Mouse (Mus musculus) kidney, postnatal 10 days (tissue): ENCODE measurements around the gene Ascc2.
"Not testable (repeated sequence)": the region's sequence is repeated elsewhere in the genome, so short reads cannot be mapped to it uniquely, and the experiment has no call there.

Experiments
- DNase-seq: peaks from one replicate; pipeline ENCODE4 v3.0.0; 2021; ENCODE audit warnings: mixed read lengths

Gene Ascc2

DNA sequence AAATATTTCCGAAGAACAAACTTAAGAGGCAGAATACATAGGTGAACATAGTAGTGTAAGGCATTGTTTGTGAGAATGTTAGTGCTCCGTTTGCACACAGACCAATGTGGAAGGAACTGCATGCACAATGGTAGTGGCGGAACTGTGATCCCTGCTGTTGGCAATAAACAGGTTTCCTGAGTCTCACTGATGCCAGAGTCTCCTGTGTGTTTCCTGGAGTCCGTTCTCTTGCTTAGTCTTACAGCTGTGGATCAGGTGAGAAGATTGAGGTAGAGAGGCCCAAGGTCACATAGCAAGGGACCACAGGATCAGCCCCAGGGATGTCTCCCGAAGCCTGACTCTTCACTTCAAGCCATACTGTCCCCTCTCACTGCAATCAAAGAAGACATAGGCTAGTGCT is 48.0 kb downstream of the Ascc2 start:
- DNase-seq = no peak

DNA sequence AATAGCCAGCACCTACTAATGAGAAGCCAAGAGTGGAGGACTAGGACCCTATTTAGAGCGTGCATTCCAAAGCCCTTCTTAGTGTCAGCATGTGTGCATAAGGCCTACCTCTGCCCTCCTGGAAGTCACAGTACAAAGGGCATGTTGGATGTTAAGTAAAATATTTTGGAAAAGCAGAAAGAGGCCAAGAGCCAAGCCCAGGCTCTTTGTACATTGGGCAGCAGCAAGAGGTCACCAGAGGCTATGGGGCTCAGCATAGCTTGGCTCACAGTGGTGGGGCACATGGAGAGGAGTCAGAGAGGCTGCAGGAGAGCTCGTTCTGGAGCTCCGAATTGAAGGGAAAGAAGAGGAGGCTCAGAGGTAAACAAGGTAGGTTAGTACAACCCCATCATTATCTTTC is 49.5 kb downstream of the Ascc2 start:
- no peak for DNase-seq

DNA sequence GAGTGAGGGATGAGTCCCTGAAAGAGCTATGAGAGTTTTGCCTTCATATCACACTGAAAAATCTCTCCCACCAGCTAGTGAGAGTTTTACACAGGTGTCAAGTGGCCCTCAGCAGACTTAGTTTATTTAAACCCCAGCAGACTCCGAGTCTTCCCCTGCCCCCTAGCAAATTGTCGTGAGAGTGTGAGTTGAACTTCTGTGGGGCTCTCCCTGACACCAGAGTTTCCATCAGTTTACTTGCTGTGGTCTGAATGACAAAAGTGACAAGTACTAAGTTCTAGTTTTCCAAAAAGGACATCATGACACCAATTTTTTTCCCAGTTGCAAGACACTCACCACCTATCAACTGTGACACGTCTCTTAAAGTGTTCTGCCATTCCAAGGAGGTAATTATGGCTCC is 50.3 kb downstream of the Ascc2 start:
- no peak for DNase-seq

DNA sequence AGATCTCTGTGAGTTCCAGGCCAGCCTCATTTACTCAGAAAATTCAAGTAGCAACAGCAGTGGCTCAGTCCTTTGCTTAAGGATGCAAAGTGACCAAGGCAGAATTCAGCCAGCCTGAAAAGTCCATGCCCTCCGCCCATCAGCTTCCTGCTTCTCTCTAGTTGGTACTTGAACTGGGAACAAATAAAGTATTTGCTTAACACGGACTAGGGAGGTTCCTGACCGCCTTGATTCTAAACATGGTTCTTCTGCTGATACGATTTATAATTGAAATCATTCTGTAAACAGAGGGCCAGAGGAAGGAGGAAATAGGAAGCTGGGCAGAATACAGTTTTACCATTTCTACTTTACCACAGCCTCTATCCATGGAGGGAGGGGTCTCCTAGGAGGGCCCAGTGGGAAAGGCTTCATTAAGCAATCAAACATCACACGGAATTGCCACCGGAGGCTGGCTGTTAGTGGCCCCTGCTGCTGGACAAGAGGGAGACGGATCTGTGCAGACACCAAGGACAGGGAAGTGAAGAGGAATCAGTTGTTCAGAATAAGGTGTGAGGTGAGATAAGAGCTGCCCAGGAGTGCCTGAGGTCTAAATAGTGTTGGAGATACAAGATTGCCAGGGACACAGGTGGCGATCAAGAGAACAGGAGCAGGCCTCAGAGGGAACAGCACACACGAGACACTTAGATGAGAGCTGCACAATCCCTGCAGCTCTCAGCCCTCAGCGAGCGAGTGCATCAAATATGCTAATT is 51.3 kb downstream of the Ascc2 start:
- no peak for DNase-seq

DNA sequence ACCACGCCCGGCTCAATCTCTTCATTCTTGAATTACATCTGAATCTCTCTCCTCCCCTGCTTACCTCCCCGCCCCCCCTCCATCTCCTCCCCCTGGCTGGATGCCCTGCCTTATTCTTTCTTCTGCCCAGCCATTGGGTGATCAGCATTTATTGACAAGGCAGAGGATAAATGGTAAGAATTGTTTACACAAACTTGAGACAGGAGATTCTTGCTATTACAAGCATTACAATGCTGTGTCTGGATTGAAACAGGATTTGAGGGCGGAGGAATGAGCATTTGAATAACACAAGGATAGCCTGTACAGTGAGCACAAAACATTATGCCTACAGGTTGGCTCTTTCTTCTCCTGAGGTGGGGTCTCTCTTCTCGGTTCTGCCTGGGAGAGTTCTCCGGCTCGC is 52.8 kb downstream of the Ascc2 start:
- DNase-seq = no peak

DNA sequence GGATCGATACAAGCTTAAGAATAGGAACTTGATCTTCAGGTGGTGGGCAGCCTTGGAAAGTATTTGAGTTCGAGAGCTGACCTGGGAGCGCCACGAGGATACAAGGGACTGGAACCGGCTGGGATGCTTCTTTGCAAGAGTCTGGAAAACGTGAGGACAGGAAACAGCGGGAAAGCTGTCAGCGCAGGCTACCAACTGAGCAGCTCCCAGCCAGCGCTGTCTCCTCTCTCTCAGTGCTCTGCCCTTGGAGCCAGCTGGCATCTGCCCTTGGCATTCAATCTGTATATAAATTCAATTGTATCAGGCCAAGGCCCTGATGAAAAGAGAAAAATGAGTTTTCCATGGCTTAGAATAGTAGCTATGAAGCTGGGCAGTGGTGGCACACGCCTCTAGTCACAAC is 53.7 kb downstream of the Ascc2 start:
- DNase-seq = no peak

DNA sequence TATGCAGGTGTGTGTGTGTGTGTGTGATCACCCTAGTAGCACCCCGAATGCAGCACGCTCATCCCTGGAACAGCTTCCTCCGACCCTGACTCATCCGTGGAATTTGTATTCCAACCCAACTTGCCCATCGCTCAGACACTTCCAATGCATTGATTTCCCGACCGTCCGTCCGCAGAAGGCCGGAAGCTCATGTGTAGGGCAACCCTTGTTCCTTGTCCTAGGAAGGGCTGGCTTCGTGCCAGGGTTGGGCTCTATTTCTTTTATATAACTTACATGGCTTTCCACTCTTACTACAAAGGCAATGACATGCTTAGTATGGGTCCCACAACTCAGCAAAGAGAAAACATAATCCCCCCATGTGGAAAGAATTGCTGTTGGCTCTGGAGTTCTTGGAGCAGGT is 54.6 kb downstream of the Ascc2 start:
- peak; percentile 31 for DNase-seq

DNA sequence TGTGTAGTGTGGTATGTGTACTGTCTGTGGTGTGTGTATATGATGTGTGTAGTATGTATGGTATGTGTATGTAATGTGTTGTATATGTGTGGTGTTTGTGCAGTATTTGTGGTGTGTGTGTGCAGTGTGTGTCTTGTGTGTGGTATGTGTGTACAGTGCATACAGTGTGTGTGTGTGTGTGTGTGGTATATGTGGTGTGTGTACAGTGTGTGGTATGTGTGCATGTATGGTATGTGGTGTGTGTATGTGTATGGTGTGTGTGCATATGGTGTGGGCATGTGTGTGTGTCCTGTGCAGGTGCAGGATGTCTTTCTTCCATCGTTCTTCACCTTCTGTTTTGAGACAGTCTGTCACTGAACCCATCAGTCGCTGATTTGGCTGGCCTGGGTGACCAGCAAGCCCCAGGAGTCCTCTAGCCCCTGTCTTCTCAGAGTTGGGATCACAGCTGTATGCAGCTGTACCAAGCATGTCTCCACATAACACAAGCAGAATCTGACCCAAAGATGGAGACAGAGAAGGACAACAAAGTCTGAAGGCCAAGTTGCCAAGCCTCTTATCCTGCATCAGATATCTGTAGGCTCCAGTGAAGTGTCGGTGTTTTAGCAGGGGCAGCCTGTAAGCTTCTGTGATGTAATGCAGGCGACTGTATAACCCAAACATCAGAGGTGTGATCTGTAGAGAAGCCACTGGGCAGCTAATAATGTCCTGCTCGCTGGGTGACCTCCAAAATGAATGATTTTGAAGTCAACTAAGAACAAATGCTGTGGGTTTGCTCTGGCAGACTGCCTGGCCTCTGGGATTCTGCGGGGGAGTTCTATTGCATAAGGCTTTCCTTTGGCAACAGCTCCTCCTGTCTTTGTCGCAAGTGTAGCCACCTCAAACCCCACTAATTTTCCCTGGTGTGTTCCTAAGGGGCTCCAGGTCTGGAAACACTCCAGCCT is 59.8 kb downstream of the Ascc2 start:
- peak; percentile 86 for DNase-seq

DNA sequence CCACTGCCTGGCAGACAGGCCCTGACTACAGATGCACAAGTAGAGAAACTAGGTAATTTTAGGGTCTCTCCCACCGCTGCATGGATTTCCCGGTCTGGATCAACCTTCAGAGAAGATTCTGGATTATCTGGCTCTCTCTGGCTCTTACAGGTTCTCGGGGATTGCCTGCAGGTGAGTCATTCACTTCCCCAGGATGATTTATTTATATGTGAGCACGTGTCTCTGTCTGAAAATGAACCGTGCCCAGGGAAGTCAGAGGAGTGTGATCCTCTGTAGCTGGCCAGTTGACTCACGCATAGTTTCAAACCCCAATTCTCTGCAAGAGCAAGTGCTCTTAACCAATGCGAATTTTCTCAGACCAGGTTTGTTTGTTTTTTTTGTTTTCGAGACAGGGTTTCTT is 63.2 kb downstream of the Ascc2 start:
- no peak for DNase-seq

DNA sequence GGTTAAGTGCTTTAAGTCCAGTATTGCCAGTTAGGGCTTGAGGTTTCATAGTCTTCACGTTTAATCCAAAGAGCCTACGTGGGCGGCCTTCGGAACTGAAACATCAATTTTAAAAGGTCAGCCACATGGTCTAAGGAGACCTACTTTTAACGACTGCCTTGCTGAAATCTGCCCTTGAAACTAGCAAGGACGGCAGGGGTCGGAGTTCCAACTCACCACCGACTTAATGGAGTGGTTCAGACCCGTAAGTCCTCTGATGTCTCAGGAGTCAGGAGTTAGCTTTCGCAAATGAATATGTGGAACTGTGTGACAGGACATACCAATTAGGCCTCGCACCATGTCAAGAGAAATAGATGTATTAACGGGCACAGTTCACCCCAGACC is 66.1 kb downstream of the Ascc2 start:
- no peak for DNase-seq

DNA sequence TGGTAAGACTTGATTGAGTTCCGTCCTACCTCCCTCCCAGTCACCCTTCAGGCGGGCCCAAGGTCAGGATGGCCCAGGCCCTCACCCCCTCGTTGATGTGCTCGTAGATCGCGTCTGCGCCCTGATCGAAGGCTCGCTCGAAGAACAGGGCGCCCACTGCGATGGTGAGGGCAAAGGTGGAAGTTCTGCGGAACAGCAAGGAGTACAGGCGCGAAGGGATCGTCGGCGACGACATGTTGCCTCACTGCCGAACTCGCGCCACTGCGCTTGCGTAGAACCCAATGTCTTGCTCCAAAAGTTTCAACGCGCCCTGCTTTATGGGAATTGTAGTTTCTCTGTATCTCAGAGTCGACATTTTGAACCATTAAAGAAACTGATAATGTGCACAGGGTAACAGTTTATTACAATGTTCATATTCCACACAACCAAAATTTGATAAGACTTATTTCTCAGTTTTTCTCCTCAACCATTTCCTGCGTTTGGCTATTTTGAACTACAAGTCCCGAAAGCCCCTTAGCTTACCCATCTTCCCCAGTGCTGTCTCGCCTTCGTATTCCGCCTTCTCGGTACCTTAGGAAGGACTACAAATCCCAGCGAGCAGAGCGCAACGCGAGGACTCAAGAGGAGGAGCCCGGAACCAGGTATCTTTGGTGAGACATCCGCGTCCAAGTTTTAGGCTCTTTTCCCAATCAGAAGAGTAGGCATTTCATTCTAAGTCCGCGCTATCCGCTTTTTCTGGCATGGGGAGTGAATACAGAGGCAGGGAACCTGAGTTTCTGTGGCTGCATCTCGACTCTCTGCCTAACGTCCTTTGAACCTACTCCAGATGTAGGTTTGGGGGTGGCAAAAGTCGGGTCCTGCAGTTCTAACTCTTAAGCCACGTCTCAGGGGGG is 66.8 kb downstream of the Ascc2 start, which contains the start of the genes Uqcr10 and Zmat5:
Uqcr10 (minus strand) TSS at position 271 of the 893 bp plus-strand sequence.
Zmat5 (plus strand) TSS at position 607 of the 893 bp plus-strand sequence.
- peak; percentile 96 for DNase-seq

DNA sequence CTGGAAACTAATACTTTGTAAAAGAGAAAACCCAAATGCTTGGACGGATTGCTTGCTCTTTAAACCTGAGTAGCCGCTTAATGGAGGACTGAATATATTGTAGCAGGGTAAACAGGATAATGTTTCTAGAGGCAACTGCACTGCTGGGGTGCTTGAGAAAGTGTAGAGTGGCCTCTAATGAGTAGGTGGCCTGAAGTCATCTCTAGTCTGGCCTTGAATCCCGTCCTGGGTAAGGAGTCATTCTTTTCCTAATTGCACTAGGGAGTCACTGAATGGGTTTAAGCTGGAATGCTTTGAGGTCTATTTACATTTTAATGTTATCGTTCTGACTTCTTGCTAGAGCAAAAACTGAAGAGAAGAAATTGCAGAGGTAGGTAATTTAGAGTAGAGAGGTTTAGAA is 67.6 kb downstream of the Ascc2 start:
- no peak for DNase-seq

DNA sequence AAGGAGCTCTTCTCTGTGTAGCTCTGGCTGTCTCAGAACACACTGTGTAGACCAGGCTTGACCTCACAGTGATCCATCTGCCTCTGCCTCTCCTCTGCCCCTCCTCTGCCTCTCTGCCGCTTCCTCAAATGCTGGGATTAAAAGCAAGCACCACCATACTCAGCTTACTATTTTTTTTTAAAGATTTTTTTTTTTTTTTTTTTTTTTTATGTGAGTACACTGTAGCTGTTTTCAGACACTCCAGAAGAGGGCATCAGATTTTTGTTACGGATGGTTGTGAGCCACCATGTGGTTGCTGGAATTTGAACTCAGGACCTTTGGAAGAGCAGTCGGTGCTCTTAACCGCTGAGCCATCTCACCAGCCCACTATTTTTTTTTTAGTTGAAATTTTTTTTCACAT is 72.6 kb downstream of the Ascc2 start:
- not testable (repeated sequence) for DNase-seq

DNA sequence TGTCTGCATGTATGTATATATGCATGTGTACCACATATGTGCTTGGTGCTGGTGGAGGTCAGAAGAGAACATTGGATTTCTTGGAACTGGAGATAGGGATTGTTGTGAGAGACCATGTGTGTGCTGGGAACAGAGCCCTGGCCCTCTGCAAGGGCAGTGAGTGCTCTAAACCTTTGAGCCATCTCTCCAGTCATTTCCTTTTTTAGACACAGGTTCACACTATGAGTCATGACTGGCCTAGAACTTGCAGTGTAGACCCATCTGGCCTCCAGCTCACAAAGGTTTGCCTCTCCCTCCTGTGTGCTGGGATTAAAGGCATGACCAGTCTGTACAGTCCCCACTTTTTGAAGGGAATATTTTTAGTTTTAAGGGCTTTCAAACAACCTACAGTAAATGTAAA is 75.3 kb downstream of the Ascc2 start:
- DNase-seq = no peak

DNA sequence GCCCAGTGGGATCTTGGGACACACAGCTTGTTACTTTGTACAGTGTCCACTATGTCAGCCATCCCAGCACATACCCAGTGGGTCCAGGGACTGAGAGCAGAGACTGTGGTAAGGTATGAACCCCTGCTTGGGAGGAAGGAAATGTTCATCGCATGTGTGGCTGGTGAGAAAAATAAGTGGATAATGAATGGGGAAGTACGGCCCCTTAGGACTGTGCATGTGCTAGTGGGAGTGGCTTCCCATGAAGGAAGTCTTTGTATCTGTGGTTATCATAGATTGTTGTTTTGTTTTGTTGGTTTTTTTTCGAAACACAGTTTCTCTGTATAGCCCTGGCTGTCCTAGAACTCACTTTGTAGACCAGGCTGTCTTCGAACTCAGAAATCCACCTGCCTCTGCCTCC is 77.2 kb downstream of the Ascc2 start:
- no peak for DNase-seq

DNA sequence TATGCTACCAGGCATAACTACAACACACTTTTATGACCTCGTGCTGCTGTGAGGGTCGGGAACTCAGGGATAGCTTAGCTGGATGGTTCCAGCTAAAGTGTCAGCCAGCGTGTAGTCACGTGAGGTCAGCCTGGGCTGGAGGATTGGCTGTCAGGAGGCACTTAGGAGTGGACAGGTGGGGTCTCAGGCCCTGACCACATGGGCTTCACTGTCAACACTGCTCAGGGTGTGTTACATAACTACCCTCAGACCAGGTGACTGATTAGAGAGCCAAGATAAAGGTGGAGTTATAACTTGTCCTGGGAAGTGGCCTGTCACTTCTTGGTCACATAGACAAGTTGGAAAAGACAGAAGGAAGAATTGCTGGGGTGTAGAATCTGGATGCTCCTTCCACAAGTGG is 78.0 kb downstream of the Ascc2 start:
- no peak for DNase-seq

DNA sequence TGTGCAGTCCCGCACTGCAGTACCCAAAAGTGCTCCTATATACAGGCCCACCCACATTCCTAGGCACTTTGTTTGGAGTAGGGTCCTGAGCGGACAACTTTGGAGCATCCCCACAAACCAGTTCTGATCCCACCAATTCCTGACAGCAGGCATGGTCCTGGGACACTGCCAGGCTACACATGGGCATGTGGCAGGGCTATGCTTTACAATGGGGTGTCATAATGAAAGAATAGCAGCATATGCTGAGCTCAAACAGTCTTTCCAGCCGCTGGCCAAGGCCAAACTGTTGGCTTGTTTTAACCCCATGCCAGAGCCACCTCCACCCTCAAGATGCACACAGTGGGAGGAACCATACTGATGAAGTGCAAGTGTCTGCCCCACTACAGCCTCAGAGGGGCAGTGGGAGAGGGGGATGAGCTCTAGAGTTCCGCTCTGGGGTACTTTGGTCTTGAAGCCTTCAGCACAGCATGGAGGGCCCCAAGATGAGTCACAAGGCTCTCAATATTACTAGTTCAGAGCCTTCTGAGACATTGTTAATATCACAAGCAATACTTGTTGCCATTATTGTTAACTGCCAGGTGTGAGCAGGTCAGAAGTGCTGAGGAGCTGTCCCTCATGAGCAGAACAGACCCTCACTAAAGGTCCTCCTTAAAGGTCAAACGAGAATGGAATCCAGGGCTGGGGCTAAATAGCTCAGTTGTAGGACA is 79.1 kb downstream of the Ascc2 start:
- no peak for DNase-seq

DNA sequence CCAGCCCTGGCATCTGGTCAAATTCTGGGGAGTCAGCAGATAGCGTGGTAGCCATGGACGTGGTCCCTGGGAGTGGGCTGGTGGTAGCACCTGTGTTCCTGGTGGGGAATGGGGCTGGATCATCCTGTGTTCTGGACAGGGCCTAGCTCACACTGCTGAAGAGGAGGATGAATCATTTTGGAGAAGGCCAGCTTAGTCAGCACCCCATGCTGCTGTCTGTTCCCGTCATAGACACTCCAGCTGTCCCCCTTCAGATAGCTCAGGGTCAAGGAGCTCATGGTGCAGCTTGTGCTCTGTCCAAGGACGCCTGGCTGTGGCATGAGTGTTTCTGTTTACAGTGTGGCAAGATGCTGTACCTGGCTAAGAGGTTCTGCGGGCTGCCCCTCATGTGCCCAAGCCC is 81.0 kb downstream of the Ascc2 start:
- DNase-seq = no peak

DNA sequence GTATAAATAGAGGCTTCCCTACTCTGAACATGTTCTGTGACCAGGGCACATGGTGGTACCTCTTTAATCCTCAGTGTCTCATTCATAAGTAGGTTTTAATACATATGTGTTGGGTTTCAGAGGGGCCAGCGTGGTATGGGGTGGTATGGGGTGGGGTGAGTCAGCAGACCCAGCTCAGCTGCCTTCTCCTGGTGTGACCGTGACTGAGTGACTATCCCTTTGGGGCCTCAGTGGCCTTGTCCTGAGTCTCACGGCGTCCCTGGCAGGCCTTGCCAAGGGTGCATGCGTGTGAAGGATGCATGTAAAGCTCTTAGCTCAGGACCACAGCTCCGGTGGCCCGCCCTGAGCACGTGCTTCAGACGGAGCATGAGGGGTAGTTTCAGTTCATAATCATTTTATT is 82.4 kb downstream of the Ascc2 start:
- no peak for DNase-seq

DNA sequence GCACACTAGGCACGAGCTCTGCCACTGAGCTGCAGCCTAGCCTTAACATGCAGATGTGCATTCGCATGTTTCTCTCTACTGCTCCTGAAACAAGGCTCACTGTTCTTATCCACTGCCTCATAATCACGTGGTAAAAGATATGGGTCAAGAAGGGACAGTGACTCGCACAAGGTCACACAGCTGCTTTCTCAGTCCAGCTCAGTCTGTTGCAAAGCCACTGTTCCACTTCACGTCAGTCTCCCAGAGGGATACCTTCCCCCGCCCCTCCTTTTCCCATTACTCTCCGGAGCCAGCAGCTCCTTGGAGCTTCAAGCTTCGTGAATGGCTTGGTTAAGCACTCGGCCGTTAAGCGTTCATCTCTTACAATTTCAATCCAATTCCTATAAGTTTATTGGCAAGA is 82.8 kb downstream of the Ascc2 start:
- DNase-seq = no peak

DNA sequence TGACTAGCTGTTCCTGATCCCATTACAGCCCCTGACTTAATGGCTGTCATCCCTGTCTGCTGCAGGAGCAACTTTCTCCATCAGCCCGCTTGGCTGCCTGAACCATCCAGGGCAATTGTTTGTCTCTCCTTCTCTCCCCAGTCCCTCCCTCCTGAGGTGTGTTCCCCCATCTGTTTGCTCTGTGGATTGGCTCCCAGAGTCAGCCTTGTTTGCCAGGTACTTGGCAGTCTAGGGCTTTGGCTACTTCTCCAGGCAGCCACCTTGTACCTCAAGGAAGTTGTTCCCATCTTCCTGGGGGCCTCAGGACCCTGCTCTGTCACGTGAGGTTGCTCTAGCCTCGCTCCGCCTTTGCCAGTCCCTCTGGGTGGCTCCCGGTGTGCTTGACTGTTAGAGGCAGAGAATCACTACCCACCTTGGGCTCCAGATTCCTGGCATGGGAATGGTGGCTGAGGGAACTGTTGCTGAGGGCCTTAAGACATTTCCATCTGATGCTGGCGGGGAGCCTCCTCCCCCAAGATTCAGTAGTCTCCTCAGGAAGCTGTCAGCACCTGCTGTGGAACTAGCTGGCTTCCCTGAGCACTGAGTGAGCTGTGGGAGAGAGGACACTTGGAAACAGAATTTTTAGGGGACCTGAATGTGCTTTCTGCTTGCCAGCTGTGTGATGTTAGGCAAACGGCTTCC is 83.5 kb downstream of the Ascc2 start:
- no peak for DNase-seq

DNA sequence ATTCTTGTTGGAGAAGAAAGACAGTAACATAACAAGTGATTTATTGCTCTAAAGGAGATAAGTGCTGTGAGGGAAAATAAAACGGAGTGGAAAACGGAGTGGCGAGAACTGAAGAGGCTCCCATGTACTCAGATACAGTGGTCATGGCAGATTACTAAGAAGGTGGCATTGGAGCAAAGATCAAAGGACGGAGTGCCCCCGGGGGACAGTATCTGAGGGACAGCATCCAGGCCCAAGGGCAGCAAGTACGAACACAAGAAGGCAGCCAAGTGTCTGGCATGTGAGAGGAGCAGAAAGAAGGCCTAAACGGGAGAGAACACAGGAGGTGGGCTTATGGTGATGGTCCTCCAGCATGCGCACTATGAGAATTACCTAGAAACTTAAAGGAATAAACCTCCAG is 84.2 kb downstream of the Ascc2 start:
- no peak for DNase-seq
